In genomic region chr11:30771267-30771903, GRCm38 (mm10) we compare ENCODE assay signal across 8 mouse cellular contexts. TPM values are rescaled to one million over a fixed set of nuclear protein-coding genes. Genes with fewer than 3 reads are reported as not detected.
DNase-seq lines count a peak whose midpoint lies in the region; ATAC-seq and TF ChIP-seq lines count a peak whose summit lies in the region.

Gene Psme4 (plus strand): TSS chr11:30771726.

- no peaks in the 10 kb centered on the region for H3K9me3 ChIP-seq in E14TG2a.4 (ENCODE audit: low read length)
- H3K9me3 ChIP-seq in forebrain, embryonic 13.5 days (replicated peaks), result no peaks in the 10 kb centered on the region
- H3K9me3 ChIP-seq in liver, postnatal 0 days (ENCODE audit: low read length), result no peaks in the 10 kb centered on the region
- no peaks in the 10 kb centered on the region for H3K9me3 ChIP-seq in neural tube, embryonic 14.5 days (ENCODE audit: control insufficient read depth, low read length)

- no peak for TF ChIP-seq CTCF in E14TG2a.4 (conservative IDR thresholded peaks at IDR 0.05; ENCODE audit: low read length)
- TF ChIP-seq CTCF in liver, postnatal 0 days (IDR thresholded peaks at IDR 0.05; ENCODE audit: low read depth), result no peak

- 2% methylated on average over 31 of the region's 43 CpGs for WGBS in forebrain, embryonic 13.5 days
- WGBS in large intestine, adult 2 months, result 1% methylated on average over 43 of the region's 43 CpGs
- 3% methylated on average over 39 of the region's 43 CpGs for WGBS in liver, postnatal 0 days (ENCODE audit: insufficient replicate concordance)
- under 1% methylated on average over 40 of the region's 43 CpGs for WGBS in neural tube, embryonic 14.5 days

- TF ChIP-seq EP300 in liver, postnatal 0 days (IDR thresholded peaks at IDR 0.05; ENCODE audit: low read depth), result 0 out of 2 replicates have a peak, but pooled peaks have one; percentile 11

- H3K4me2 ChIP-seq in forebrain, embryonic 13.5 days, result peak within 1 kb of the TSS; percentile 84
- peak within 1 kb of the TSS; percentile 74 for H3K4me2 ChIP-seq in liver, postnatal 0 days (ENCODE audit: low read depth, low read length)
- peak within 1 kb of the TSS; percentile 75 for H3K4me2 ChIP-seq in neural tube, embryonic 14.5 days (ENCODE audit: low read depth, low read length)

- H3K27me3 ChIP-seq in E14TG2a.4 (ENCODE audit: insufficient read depth, low read length), result no peaks in the 10 kb centered on the region
- H3K27me3 ChIP-seq in forebrain, embryonic 13.5 days, result no peaks in the 10 kb centered on the region
- no peaks in the 10 kb centered on the region for H3K27me3 ChIP-seq in liver, postnatal 0 days (ENCODE audit: insufficient read depth, low read length)
- H3K27me3 ChIP-seq in neural tube, embryonic 14.5 days (ENCODE audit: control insufficient read depth, insufficient read depth, low read length), result 0 out of 2 replicates have a peak, but pooled peaks cover 2% of the 10 kb centered on the region

- no peaks in the 10 kb centered on the region for H3K36me3 ChIP-seq in E14TG2a.4 (ENCODE audit: insufficient read depth, low read length)
- no peaks in the 10 kb centered on the region for H3K36me3 ChIP-seq in forebrain, embryonic 13.5 days (ENCODE audit: poor library complexity, severe bottlenecking)
- no peaks in the 10 kb centered on the region for H3K36me3 ChIP-seq in liver, postnatal 0 days (replicated peaks; ENCODE audit: insufficient read depth, low read length)
- no peaks in the 10 kb centered on the region for H3K36me3 ChIP-seq in neural tube, embryonic 14.5 days (ENCODE audit: control insufficient read depth, insufficient read depth, low read length)

- peak; percentile 99 for ATAC-seq in forebrain, embryonic 13.5 days
- peak; percentile 95 for ATAC-seq in liver, postnatal 0 days
- peak; percentile 98 for ATAC-seq in neural tube, embryonic 14.5 days (ENCODE audit: low read depth)

- H3K4me3 ChIP-seq in E14TG2a.4 (replicated peaks; ENCODE audit: low read length), result peak within 1 kb of the TSS; percentile 94
- H3K4me3 ChIP-seq in forebrain, embryonic 13.5 days, result peak within 1 kb of the TSS; percentile 94
- H3K4me3 ChIP-seq in liver, postnatal 0 days (ENCODE audit: low read depth, low read length), result peak within 1 kb of the TSS; percentile 83
- peak within 1 kb of the TSS; percentile 100 for H3K4me3 ChIP-seq in neural tube, embryonic 14.5 days (ENCODE audit: low read depth, low read length)

- intact Hi-C loops in heart, postnatal 10 days (cut with DNase I), result no loop called here

- H3K9ac ChIP-seq in forebrain, embryonic 13.5 days, result peak within 1 kb of the TSS; percentile 95
- peak within 1 kb of the TSS; percentile 100 for H3K9ac ChIP-seq in liver, postnatal 0 days (replicated peaks)
- H3K9ac ChIP-seq in neural tube, embryonic 14.5 days (replicated peaks; ENCODE audit: low read depth, low read length), result peak within 1 kb of the TSS; percentile 99

- DNase-seq in c-Kit-positive CD71-positive TER-119-positive erythroid progenitor cells, embryonic 14.5 days (ENCODE audit: low spot score), result peak; percentile 91
- peak; percentile 97 to 98 for DNase-seq in heart, postnatal 10 days
- peak; percentile 72 for DNase-seq in large intestine, adult 2 months (ENCODE audit: low read depth, low spot score)
- DNase-seq in liver, postnatal 0 days, result peak; percentile 97
- DNase-seq in testis, postnatal 10 days (ENCODE audit: low spot score), result peak; percentile 97

- peaks cover 31% of the 10 kb centered on the region for H3K4me1 ChIP-seq in E14TG2a.4 (replicated peaks; ENCODE audit: low read depth, low read length)
- peaks cover 31% of the 10 kb centered on the region for H3K4me1 ChIP-seq in forebrain, embryonic 13.5 days
- peaks cover 22% of the 10 kb centered on the region for H3K4me1 ChIP-seq in liver, postnatal 0 days (ENCODE audit: insufficient read depth)
- peaks cover 23% of the 10 kb centered on the region for H3K4me1 ChIP-seq in neural tube, embryonic 14.5 days (ENCODE audit: control insufficient read depth, insufficient read depth, low read length)

- peak within 1 kb of the TSS; percentile 91 for H3K27ac ChIP-seq in forebrain, embryonic 13.5 days
- peak within 1 kb of the TSS; percentile 97 for H3K27ac ChIP-seq in liver, postnatal 0 days (ENCODE audit: low read depth)
- H3K27ac ChIP-seq in neural tube, embryonic 14.5 days (ENCODE audit: low read depth, low read length), result peak within 1 kb of the TSS; percentile 95

RNA-seq across cellular contexts. Expression of gene Psme4, which starts in this region (rescaled TPM):
- 23.7 and 27.2 TPM in 2 replicates for polyA plus RNA-seq in forebrain, embryonic 13.5 days (2015; fragmentation: Nextera tagmentation; extraction: Ambion mirVana)
- 10 to 100 TPM; 80.2 to 83.8 TPM for total RNA-seq in heart, postnatal 10 days (2021)
- 11.2 and 12.6 TPM in 2 replicates for polyA plus RNA-seq in large intestine, adult 2 months (2012; rRNA removed)
- 7.4 and 7.8 TPM in 2 replicates for polyA plus RNA-seq in liver, postnatal 0 days (2015; fragmentation: Nextera tagmentation; extraction: Ambion mirVana)
- polyA plus RNA-seq in neural tube, embryonic 14.5 days (2014; fragmentation: Nextera tagmentation; extraction: Ambion mirVana), result 27.2 and 28.1 TPM in 2 replicates

Comparison
In these comparisons a context has a peak if more than half of its experiments do, and no peak if none do; other contexts are left out.
1. Peak in every context shown above with its lines: DNase-seq, ATAC-seq, H3K4me3 ChIP-seq and H3K27ac ChIP-seq.